Mouse (Mus musculus): ENCODE measurements around the gene Acot7. TPM values are rescaled to one million over a fixed set of nuclear protein-coding genes. Genes with fewer than 3 reads are reported as not detected.

Gene Acot7
- polyA plus RNA-seq, 1 experiment from 2014 or later, result 72.4 TPM

GRCm38 (mm10) chr4:152188651-152189050 is 10.7 kb downstream of the Acot7 start:
- Histone ChIP-seq H3K4me1 (ENCODE audit: control insufficient read depth, insufficient read depth, low read length) (peaks cover 22% of the 10 kb centered on the region; the same call in 1 of the 2 replicates), H3K27me3 (ENCODE audit: control insufficient read depth, insufficient read depth, low read length) (no peaks in the 10 kb centered on the region), H3K27ac (ENCODE audit: low read length) (no peak overlapping the region), H3K4me2 (replicated peaks; ENCODE audit: low read depth, low read length) (no peak overlapping the region), H3K36me3 (ENCODE audit: control insufficient read depth, insufficient read depth, low read length) (no peaks in the 10 kb centered on the region), H3K9ac (replicated peaks; ENCODE audit: low read depth, low read length) (no peak overlapping the region), H3K9me3 (ENCODE audit: control insufficient read depth, low read depth, low read length) (no peaks in the 10 kb centered on the region), H3K4me3 (ENCODE audit: low read depth, low read length) (no peak overlapping the region)
- ATAC-seq (ENCODE audit: insufficient number of reproducible peaks, insufficient read depth, low FRiP score, low read depth), result no peak
- 90% methylated on average over 2 of the region's 2 CpGs for WGBS

DNA sequence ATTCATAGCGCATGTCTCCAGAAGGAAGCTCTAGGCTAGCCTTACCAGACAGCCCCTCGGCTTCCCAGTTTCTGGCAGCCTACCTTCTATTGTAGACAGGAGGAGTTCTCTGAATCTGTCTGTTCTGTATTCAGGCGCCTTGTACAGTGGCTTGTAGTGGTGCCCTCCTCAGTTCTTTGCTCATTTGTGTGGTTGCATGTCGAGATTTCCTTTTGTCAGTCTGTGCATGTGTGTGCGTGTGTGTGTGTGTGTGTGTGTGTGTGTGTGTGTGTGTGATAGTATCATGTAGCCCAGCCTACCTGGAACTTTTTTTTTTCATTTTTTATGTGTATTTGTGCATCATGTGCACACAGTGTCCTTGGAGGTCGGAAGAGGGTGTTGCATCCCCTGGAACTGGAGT is 11.1 kb downstream of the Acot7 start:
- no peaks in the 10 kb centered on the region for H3K9me3 ChIP-seq (ENCODE audit: control insufficient read depth, low read depth, low read length)
- no peak overlapping the region for H3K27ac ChIP-seq (ENCODE audit: low read length)
- no peaks in the 10 kb centered on the region for H3K36me3 ChIP-seq (ENCODE audit: control insufficient read depth, insufficient read depth, low read length)
- peaks cover 22% of the 10 kb centered on the region; the same call in 1 of the 2 replicates for H3K4me1 ChIP-seq (ENCODE audit: control insufficient read depth, insufficient read depth, low read length)
- H3K4me2 ChIP-seq (replicated peaks; ENCODE audit: low read depth, low read length), result no peak overlapping the region
- ATAC-seq (ENCODE audit: insufficient number of reproducible peaks, insufficient read depth, low FRiP score, low read depth), result no peak
- H3K9ac ChIP-seq (replicated peaks; ENCODE audit: low read depth, low read length), result no peak overlapping the region
- no peak overlapping the region for H3K4me3 ChIP-seq (ENCODE audit: low read depth, low read length)
- WGBS, result 88% methylated on average over 6 of the region's 6 CpGs
- H3K27me3 ChIP-seq (ENCODE audit: control insufficient read depth, insufficient read depth, low read length), result no peaks in the 10 kb centered on the region

DNA sequence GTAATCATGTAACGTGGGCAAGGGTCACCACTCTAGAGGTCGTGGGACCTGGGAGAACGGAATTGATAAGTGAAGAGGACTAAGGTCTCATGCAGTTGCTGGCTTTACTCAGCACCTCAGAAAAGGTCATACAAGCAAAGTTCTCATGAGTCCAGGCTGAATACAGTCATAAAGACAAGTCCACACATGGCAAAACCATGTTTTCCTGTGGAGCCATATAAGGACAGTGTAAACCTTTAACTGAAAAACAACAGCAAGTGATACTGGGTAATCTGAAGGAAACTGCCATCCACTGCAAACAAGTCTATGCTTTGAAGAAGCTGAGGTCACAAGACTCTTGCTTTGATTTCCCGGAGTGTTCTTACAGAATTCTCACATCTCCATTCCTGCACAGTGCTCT is 11.8 kb downstream of the Acot7 start:
- H3K27ac ChIP-seq (ENCODE audit: low read length), result no peak overlapping the region
- 82% methylated on average over 4 of the region's 4 CpGs for WGBS

GRCm38 (mm10) chr4:152190096-152190653 is 12.2 kb downstream of the Acot7 start:
- Histone ChIP-seq H3K9me3 (ENCODE audit: control insufficient read depth, low read depth, low read length) (no peaks in the 10 kb centered on the region), H3K9ac (replicated peaks; ENCODE audit: low read depth, low read length) (no peak overlapping the region), H3K27ac (ENCODE audit: low read length) (no peak overlapping the region), H3K4me3 (ENCODE audit: low read depth, low read length) (no peak overlapping the region), H3K36me3 (ENCODE audit: control insufficient read depth, insufficient read depth, low read length) (no peaks in the 10 kb centered on the region), H3K4me1 (ENCODE audit: control insufficient read depth, insufficient read depth, low read length) (peaks cover 19% of the 10 kb centered on the region; the same call in 1 of the 2 replicates), H3K4me2 (replicated peaks; ENCODE audit: low read depth, low read length) (no peak overlapping the region), H3K27me3 (ENCODE audit: control insufficient read depth, insufficient read depth, low read length) (no peaks in the 10 kb centered on the region)
- no peak for ATAC-seq (ENCODE audit: insufficient number of reproducible peaks, insufficient read depth, low FRiP score, low read depth)
- 74% methylated on average over 11 of the region's 11 CpGs for WGBS

More for the DNA sequence above, 11.8 kb downstream of the Acot7 start:
- Histone ChIP-seq H3K4me1 (ENCODE audit: control insufficient read depth, insufficient read depth, low read length) (peaks cover 22% of the 10 kb centered on the region; the same call in 1 of the 2 replicates), H3K9me3 (ENCODE audit: control insufficient read depth, low read depth, low read length) (no peaks in the 10 kb centered on the region), H3K27me3 (ENCODE audit: control insufficient read depth, insufficient read depth, low read length) (no peaks in the 10 kb centered on the region), H3K4me2 (replicated peaks; ENCODE audit: low read depth, low read length) (no peak overlapping the region), H3K9ac (replicated peaks; ENCODE audit: low read depth, low read length) (no peak overlapping the region), H3K4me3 (ENCODE audit: low read depth, low read length) (no peak overlapping the region), H3K36me3 (ENCODE audit: control insufficient read depth, insufficient read depth, low read length) (no peaks in the 10 kb centered on the region)
- no peak for ATAC-seq (ENCODE audit: insufficient number of reproducible peaks, insufficient read depth, low FRiP score, low read depth)

- Histone ChIP-seq H3K9me3 (ENCODE audit: control insufficient read depth, low read depth, low read length) (no peaks in the 10 kb centered on the region), H3K9ac (replicated peaks; ENCODE audit: low read depth, low read length) (no peak overlapping the region), H3K36me3 (ENCODE audit: control insufficient read depth, insufficient read depth, low read length) (no peaks in the 10 kb centered on the region), H3K4me2 (replicated peaks; ENCODE audit: low read depth, low read length) (no peak overlapping the region), H3K27me3 (ENCODE audit: control insufficient read depth, insufficient read depth, low read length) (no peaks in the 10 kb centered on the region), H3K4me3 (ENCODE audit: low read depth, low read length) (no peak overlapping the region), H3K4me1 (ENCODE audit: control insufficient read depth, insufficient read depth, low read length) (peaks cover 14% of the 10 kb centered on the region; the same call in 1 of the 2 replicates), H3K27ac (ENCODE audit: low read length) (peak overlapping the region; percentile 15; the same call in 1 of the 2 replicates)
- whole genome bisulfite sequencing, result 75% methylated on average over 5 of the region's 5 CpGs
- ATAC-seq (ENCODE audit: insufficient number of reproducible peaks, insufficient read depth, low FRiP score, low read depth), result no peak
These were observed 12.8 kb downstream of the Acot7 start for GRCm38 (mm10) chr4:152190701-152191100.

- 0 out of 2 replicates have a peak, but pooled peaks cover 3% of the 10 kb centered on the region for H3K4me1 ChIP-seq (ENCODE audit: control insufficient read depth, insufficient read depth, low read length)
- no peaks in the 10 kb centered on the region for H3K27me3 ChIP-seq (ENCODE audit: control insufficient read depth, insufficient read depth, low read length)
- WGBS, result 37% methylated on average over 4 of the region's 4 CpGs
- 0 out of 2 replicates have a peak overlapping the region, but pooled peaks have one; percentile 21 for H3K27ac ChIP-seq (ENCODE audit: low read length)
- no peak overlapping the region for H3K9ac ChIP-seq (replicated peaks; ENCODE audit: low read depth, low read length)
- H3K4me3 ChIP-seq (ENCODE audit: low read depth, low read length), result no peak overlapping the region
- no peak for ATAC-seq (ENCODE audit: insufficient number of reproducible peaks, insufficient read depth, low FRiP score, low read depth)
- no peaks in the 10 kb centered on the region for H3K9me3 ChIP-seq (ENCODE audit: control insufficient read depth, low read depth, low read length)
- H3K36me3 ChIP-seq (ENCODE audit: control insufficient read depth, insufficient read depth, low read length), result no peaks in the 10 kb centered on the region
- H3K4me2 ChIP-seq (replicated peaks; ENCODE audit: low read depth, low read length), result no peak overlapping the region
These were observed 14.6 kb downstream of the Acot7 start for GRCm38 (mm10) chr4:152192569-152192968.

GRCm38 (mm10) chr4:152194476-152195175 is 16.7 kb downstream of the Acot7 start:
- Histone ChIP-seq H3K9ac (replicated peaks; ENCODE audit: low read depth, low read length) (no peak overlapping the region), H3K27me3 (ENCODE audit: control insufficient read depth, insufficient read depth, low read length) (no peaks in the 10 kb centered on the region), H3K4me3 (ENCODE audit: low read depth, low read length) (no peak overlapping the region), H3K36me3 (ENCODE audit: control insufficient read depth, insufficient read depth, low read length) (no peaks in the 10 kb centered on the region), H3K9me3 (ENCODE audit: control insufficient read depth, low read depth, low read length) (no peaks in the 10 kb centered on the region), H3K4me1 (ENCODE audit: control insufficient read depth, insufficient read depth, low read length) (0 out of 2 replicates have a peak, but pooled peaks cover 3% of the 10 kb centered on the region), H3K4me2 (replicated peaks; ENCODE audit: low read depth, low read length) (no peak overlapping the region), H3K27ac (ENCODE audit: low read length) (no peak overlapping the region)
- 83% methylated on average over 3 of the region's 3 CpGs for WGBS
- no peak for ATAC-seq (ENCODE audit: insufficient number of reproducible peaks, insufficient read depth, low FRiP score, low read depth)

DNA sequence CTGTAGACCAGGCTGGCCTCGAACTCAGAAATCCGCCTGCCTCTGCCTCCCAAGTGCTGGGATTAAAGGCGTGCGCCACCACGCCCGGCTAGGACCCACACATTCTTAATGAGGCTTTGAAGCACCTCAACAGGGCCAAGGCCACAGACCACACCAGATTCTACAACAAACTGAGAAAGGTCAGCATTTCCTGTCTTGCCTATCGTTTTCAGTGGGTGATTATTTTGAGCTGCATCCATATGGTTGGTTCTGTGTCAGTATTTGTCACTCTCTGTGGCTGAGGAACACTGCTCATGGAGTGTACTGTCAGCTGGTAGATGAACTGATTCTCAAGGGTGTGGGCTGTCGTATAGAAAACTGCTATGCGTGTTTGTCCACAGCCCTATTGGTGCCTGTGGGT is 18.3 kb downstream of the Acot7 start:
- no peak overlapping the region for H3K27ac ChIP-seq (ENCODE audit: low read length)
- H3K4me3 ChIP-seq (ENCODE audit: low read depth, low read length), result no peak overlapping the region
- H3K9me3 ChIP-seq (ENCODE audit: control insufficient read depth, low read depth, low read length), result no peaks in the 10 kb centered on the region
- ATAC-seq (ENCODE audit: insufficient number of reproducible peaks, insufficient read depth, low FRiP score, low read depth), result no peak
- no peaks in the 10 kb centered on the region for H3K36me3 ChIP-seq (ENCODE audit: control insufficient read depth, insufficient read depth, low read length)
- 88% methylated on average over 8 of the region's 9 CpGs for WGBS
- H3K4me1 ChIP-seq (ENCODE audit: control insufficient read depth, insufficient read depth, low read length), result peaks cover 7% of the 10 kb centered on the region
- H3K27me3 ChIP-seq (ENCODE audit: control insufficient read depth, insufficient read depth, low read length), result no peaks in the 10 kb centered on the region
- H3K9ac ChIP-seq (replicated peaks; ENCODE audit: low read depth, low read length), result no peak overlapping the region
- H3K4me2 ChIP-seq (replicated peaks; ENCODE audit: low read depth, low read length), result no peak overlapping the region

Measured in stomach, embryonic 14.5 days (tissue).